Mouse (Mus musculus): ENCODE data around the gene Slain2. TPM values are rescaled to one million over a fixed set of nuclear protein-coding genes. Genes with fewer than 3 reads are reported as not detected.

Slain2 gene
- polyA plus RNA-seq, 1 experiment from 2014 or later = 25.6 TPM

- no peaks in the 10 kb centered on the region for H3K36me3 ChIP-seq (replicated peaks)
- H3K4me3 ChIP-seq (replicated peaks) = no peak overlapping the region
- WGBS = 80% methylated on average over 18 of the region's 18 CpGs
- no peak overlapping the region for H3K9ac ChIP-seq
- H3K27ac ChIP-seq = no peak overlapping the region
- no peak for ATAC-seq (ENCODE audit: low FRiP score)
- no peaks in the 10 kb centered on the region for H3K9me3 ChIP-seq
- H3K27me3 ChIP-seq = peaks cover 4% of the 10 kb centered on the region; the same call in 1 of the 2 replicates
- H3K4me2 ChIP-seq = no peak overlapping the region
- H3K4me1 ChIP-seq = no peaks in the 10 kb centered on the region
These were observed 9.0 kb upstream of the Slain2 start for GRCm38 (mm10) chr5:72904903-72905790.

GRCm38 (mm10) chr5:72907402-72907801 lies 6.7 kb upstream of the Slain2 start:
- H3K27ac ChIP-seq = no peak overlapping the region
- WGBS = 86% methylated on average over 6 of the region's 6 CpGs
- no peaks in the 10 kb centered on the region for H3K4me1 ChIP-seq
- H3K27me3 ChIP-seq = peaks cover 4% of the 10 kb centered on the region; the same call in 1 of the 2 replicates
- H3K36me3 ChIP-seq (replicated peaks) = no peaks in the 10 kb centered on the region
- no peak overlapping the region for H3K9ac ChIP-seq
- H3K9me3 ChIP-seq = no peaks in the 10 kb centered on the region
- H3K4me3 ChIP-seq (replicated peaks) = no peak overlapping the region
- no peak overlapping the region for H3K4me2 ChIP-seq
- no peak for ATAC-seq (ENCODE audit: low FRiP score)

GRCm38 (mm10) chr5:72908324-72908936 lies 5.7 kb upstream of the Slain2 start:
- 85% methylated on average over 8 of the region's 8 CpGs for WGBS
- H3K9ac ChIP-seq = no peak overlapping the region
- no peaks in the 10 kb centered on the region for H3K36me3 ChIP-seq (replicated peaks)
- H3K27ac ChIP-seq = no peak overlapping the region
- no peak overlapping the region for H3K4me3 ChIP-seq (replicated peaks)
- no peaks in the 10 kb centered on the region for H3K9me3 ChIP-seq
- no peak overlapping the region for H3K4me2 ChIP-seq
- no peaks in the 10 kb centered on the region; the same call in 1 of the 2 replicates for H3K27me3 ChIP-seq
- H3K4me1 ChIP-seq = peaks cover 6% of the 10 kb centered on the region
- ATAC-seq (ENCODE audit: low FRiP score) = no peak

- no peaks in the 10 kb centered on the region for H3K9me3 ChIP-seq
- H3K4me3 ChIP-seq (replicated peaks) = no peak overlapping the region
- no peaks in the 10 kb centered on the region; the same call in 1 of the 2 replicates for H3K27me3 ChIP-seq
- H3K36me3 ChIP-seq (replicated peaks) = no peaks in the 10 kb centered on the region
- no peak overlapping the region for H3K27ac ChIP-seq
- WGBS = 88% methylated on average over 4 of the region's 4 CpGs
- peaks cover 7% of the 10 kb centered on the region for H3K4me1 ChIP-seq
- no peak overlapping the region for H3K4me2 ChIP-seq
- H3K9ac ChIP-seq = no peak overlapping the region
- ATAC-seq (ENCODE audit: low FRiP score) = no peak
These were observed 4.7 kb upstream of the Slain2 start for GRCm38 (mm10) chr5:72909363-72909762.

- no peaks in the 10 kb centered on the region for H3K9me3 ChIP-seq
- H3K36me3 ChIP-seq (replicated peaks) = no peaks in the 10 kb centered on the region
- 92% methylated on average over 1 of the region's 1 CpGs for WGBS
- H3K9ac ChIP-seq = no peak overlapping the region
- H3K27me3 ChIP-seq = no peaks in the 10 kb centered on the region; the same call in 1 of the 2 replicates
- H3K4me2 ChIP-seq = no peak overlapping the region
- no peak for ATAC-seq (ENCODE audit: low FRiP score)
- H3K27ac ChIP-seq = no peak overlapping the region
- H3K4me1 ChIP-seq = peaks cover 7% of the 10 kb centered on the region
- no peak overlapping the region for H3K4me3 ChIP-seq (replicated peaks)
These were observed 3.7 kb upstream of the Slain2 start for GRCm38 (mm10) chr5:72910373-72910772.

GRCm38 (mm10) chr5:72911284-72911683 lies 2.8 kb upstream of the Slain2 start:
- Histone ChIP-seq H3K4me1 (peaks cover 12% of the 10 kb centered on the region), H3K36me3 (replicated peaks) (no peaks in the 10 kb centered on the region), H3K27ac (no peak overlapping the region), H3K4me3 (replicated peaks) (no peak overlapping the region), H3K9me3 (no peaks in the 10 kb centered on the region), H3K4me2 (no peak overlapping the region), H3K27me3 (no peaks in the 10 kb centered on the region; the same call in 1 of the 2 replicates), H3K9ac (no peak overlapping the region)
- ATAC-seq (ENCODE audit: low FRiP score) = no peak
- WGBS = 81% methylated on average over 3 of the region's 3 CpGs

GRCm38 (mm10) chr5:72914633-72915561 lies 793 bp downstream of the Slain2 start:
- peak; percentile 61 for ATAC-seq (ENCODE audit: low FRiP score)
- peak overlapping the region; percentile 96 for H3K9ac ChIP-seq
- H3K27ac ChIP-seq = peak overlapping the region; percentile 98
- H3K9me3 ChIP-seq = no peaks in the 10 kb centered on the region
- H3K27me3 ChIP-seq = no peaks in the 10 kb centered on the region
- H3K4me1 ChIP-seq = peaks cover 29% of the 10 kb centered on the region
- H3K4me3 ChIP-seq (replicated peaks) = peak overlapping the region; percentile 98
- no peaks in the 10 kb centered on the region for H3K36me3 ChIP-seq (replicated peaks)
- 0% methylated on average over 60 of the region's 66 CpGs for WGBS
- peak overlapping the region; percentile 56 for H3K4me2 ChIP-seq

- Histone ChIP-seq H3K4me3 (replicated peaks) (peak overlapping the region; percentile 98), H3K36me3 (replicated peaks) (peaks cover 1% of the 10 kb centered on the region; the same call in 1 of the 2 replicates), H3K9me3 (no peaks in the 10 kb centered on the region), H3K27ac (no peak overlapping the region), H3K9ac (peak overlapping the region; percentile 96), H3K4me2 (peak overlapping the region; percentile 56), H3K27me3 (no peaks in the 10 kb centered on the region), H3K4me1 (peaks cover 29% of the 10 kb centered on the region)
- 29% methylated on average over 4 of the region's 4 CpGs for WGBS
- no peak for ATAC-seq (ENCODE audit: low FRiP score)
These were observed 1.9 kb downstream of the Slain2 start for GRCm38 (mm10) chr5:72916048-72916447.

- Histone ChIP-seq H3K4me2 (peak overlapping the region; percentile 56), H3K4me1 (peaks cover 29% of the 10 kb centered on the region), H3K9ac (peak overlapping the region; percentile 96), H3K36me3 (replicated peaks) (peaks cover 7% of the 10 kb centered on the region), H3K9me3 (no peaks in the 10 kb centered on the region), H3K27me3 (no peaks in the 10 kb centered on the region), H3K4me3 (replicated peaks) (no peak overlapping the region), H3K27ac (no peak overlapping the region)
- 54% methylated on average over 1 of the region's 1 CpGs for WGBS
- ATAC-seq (ENCODE audit: low FRiP score) = no peak
These were observed 2.7 kb downstream of the Slain2 start for GRCm38 (mm10) chr5:72916851-72917250.

GRCm38 (mm10) chr5:72920416-72920815 lies 6.3 kb downstream of the Slain2 start:
- Histone ChIP-seq H3K9me3 (no peaks in the 10 kb centered on the region), H3K4me1 (peaks cover 22% of the 10 kb centered on the region), H3K36me3 (replicated peaks) (peaks cover 9% of the 10 kb centered on the region), H3K9ac (no peak overlapping the region), H3K27ac (no peak overlapping the region), H3K4me3 (replicated peaks) (no peak overlapping the region), H3K27me3 (no peaks in the 10 kb centered on the region), H3K4me2 (no peak overlapping the region)
- no peak for ATAC-seq (ENCODE audit: low FRiP score)
- WGBS = 94% methylated on average over 4 of the region's 4 CpGs

GRCm38 (mm10) chr5:72921171-72921570 lies 7.1 kb downstream of the Slain2 start:
- Histone ChIP-seq H3K4me2 (no peak overlapping the region), H3K27ac (no peak overlapping the region), H3K9me3 (no peaks in the 10 kb centered on the region), H3K4me1 (peaks cover 17% of the 10 kb centered on the region), H3K4me3 (replicated peaks) (no peak overlapping the region), H3K36me3 (replicated peaks) (peaks cover 9% of the 10 kb centered on the region), H3K9ac (no peak overlapping the region), H3K27me3 (no peaks in the 10 kb centered on the region)
- no peak for ATAC-seq (ENCODE audit: low FRiP score)
- 94% methylated on average over 8 of the region's 8 CpGs for WGBS

GRCm38 (mm10) chr5:72922796-72923195 lies 8.7 kb downstream of the Slain2 start:
- WGBS = 95% methylated on average over 3 of the region's 3 CpGs
- no peak overlapping the region for H3K4me2 ChIP-seq
- peaks cover 9% of the 10 kb centered on the region for H3K36me3 ChIP-seq (replicated peaks)
- ATAC-seq (ENCODE audit: low FRiP score) = no peak
- no peaks in the 10 kb centered on the region for H3K27me3 ChIP-seq
- H3K27ac ChIP-seq = no peak overlapping the region
- H3K9me3 ChIP-seq = no peaks in the 10 kb centered on the region
- H3K9ac ChIP-seq = no peak overlapping the region
- H3K4me1 ChIP-seq = peaks cover 4% of the 10 kb centered on the region; the same call in 1 of the 2 replicates
- no peak overlapping the region for H3K4me3 ChIP-seq (replicated peaks)
